Mouse (Mus musculus) liver, embryonic 14.5 days (tissue): Measurements from ENCODE around the gene Gm42957. TPM values are rescaled to one million over a fixed set of nuclear protein-coding genes. Genes with fewer than 3 reads are reported as not detected.

Source experiments
- ATAC-seq: fragments of 200-750 bp; cut with Nextera tagmentation; 2 replicates; pipeline ENCODE4 v1.8.0; 2017; ENCODE audit warnings: moderate number of reproducible peaks, mild to moderate bottlenecking, moderate library complexity; ENCODE audit not compliant: insufficient read depth
- DNase-seq, 3 experiments: peaks; one replicate each; pipeline ENCODE4 v3.0.0-alpha.2; 2012 to 2013; ENCODE audit warnings: low read depth in 3 of 3, low spot score in 3 of 3
- H3K27ac ChIP-seq: fragments of 300-500 bp; sonication (generic); 2 replicates; pipeline ENCODE4 v1.5.1; 2014; ENCODE audit warnings: moderate library complexity, mild to moderate bottlenecking, control low read depth, inconsistent platforms
- H3K27me3 ChIP-seq: fragments of 300-500 bp; sonication (generic); 2 replicates; pipeline ENCODE4 v1.6.1; 2014; ENCODE audit warnings: mild to moderate bottlenecking, low read length, moderate library complexity; ENCODE audit not compliant: control insufficient read depth, insufficient read depth
- H3K36me3 ChIP-seq: fragments of 300-500 bp; sonication (generic); replicated peaks from 2 replicates; pipeline ENCODE4 v1.6.1; 2014; ENCODE audit warnings: low read depth; ENCODE audit not compliant: control insufficient read depth, insufficient read depth
- H3K4me1 ChIP-seq, 2 experiments: fragments of 200-500 bp in 1 of 2; fragments of 300-500 bp in 1 of 2; sonication (generic) in 1 of 2; replicated peaks; 2 replicates each; pipeline ENCODE4 v1.6.1; 2012 to 2014; ENCODE audit warnings: antibody characterized with exemption in 1 of 2, inconsistent platforms in 1 of 2, low read length in 1 of 2; ENCODE audit not compliant: control insufficient read depth in 2 of 2, insufficient read depth in 2 of 2
- H3K4me2 ChIP-seq: fragments of 300-500 bp; sonication (generic); 2 replicates; pipeline ENCODE4 v1.6.1; 2014; ENCODE audit warnings: low read depth, mild to moderate bottlenecking, control low read depth, moderate library complexity
- H3K4me3 ChIP-seq, 2 experiments: fragments of 200-500 bp in 1 of 2; fragments of 300-500 bp in 1 of 2; sonication (generic) in 1 of 2; 2 replicates each; pipeline ENCODE4 v1.5.1; 2012 to 2014; ENCODE audit warnings: low read depth in 2 of 2, low read length in 2 of 2, mild to moderate bottlenecking in 2 of 2, control low read depth in 1 of 2, inconsistent platforms in 1 of 2, moderate library complexity in 1 of 2; ENCODE audit not compliant: insufficient read depth in 1 of 2
- H3K9ac ChIP-seq: fragments of 300-500 bp; sonication (generic); replicated peaks from 2 replicates; pipeline ENCODE4 v1.6.1; 2014; ENCODE audit warnings: mild to moderate bottlenecking, control low read depth, moderate library complexity
- H3K9me3 ChIP-seq: fragments of 300-500 bp; sonication (generic); 2 replicates; pipeline ENCODE4 v1.6.1; 2016; ENCODE audit warnings: low read length, mixed read lengths; ENCODE audit not compliant: control insufficient read depth
- CTCF ChIP-seq: IDR thresholded peaks from 2 replicates; pipeline ENCODE4 v1.5.1; 2016; ENCODE audit warnings: antibody characterized with exemption, low read depth, control low read depth
- EP300 ChIP-seq: IDR thresholded peaks from 2 replicates; pipeline ENCODE4 v1.6.1; 2016; ENCODE audit warnings: antibody characterized with exemption, low read depth
- WGBS: fragments of 180-500 bp; shearing (Covaris S2); extraction: QIAGEN DNeasy Blood & Tissue Kit; methylation state at CpG from one replicate; pipeline ENCODE4 v1.1.7; 2014; ENCODE audit not compliant: insufficient replicate concordance; 5-methylcytosine and 5-hydroxymethylcytosine counted together
- polyA plus RNA-seq, 2 experiments: library from polyadenylated mRNA; depleted of rRNA in 1 of 2; stranded (reverse) in 1 of 2; unstranded in 1 of 2; fragments of >200 nt; fragmentation: Nextera tagmentation in 1 of 2; extraction: Ambion mirVana in 1 of 2; gene quantifications; 2 replicates each; pipeline versions ENCODE4 v1.2.1 to v1.2.3; 2012 to 2014

Gene Gm42957
- polyA plus RNA-seq, 2 experiments: 0.02 TPM; not detected in 1

DNA sequence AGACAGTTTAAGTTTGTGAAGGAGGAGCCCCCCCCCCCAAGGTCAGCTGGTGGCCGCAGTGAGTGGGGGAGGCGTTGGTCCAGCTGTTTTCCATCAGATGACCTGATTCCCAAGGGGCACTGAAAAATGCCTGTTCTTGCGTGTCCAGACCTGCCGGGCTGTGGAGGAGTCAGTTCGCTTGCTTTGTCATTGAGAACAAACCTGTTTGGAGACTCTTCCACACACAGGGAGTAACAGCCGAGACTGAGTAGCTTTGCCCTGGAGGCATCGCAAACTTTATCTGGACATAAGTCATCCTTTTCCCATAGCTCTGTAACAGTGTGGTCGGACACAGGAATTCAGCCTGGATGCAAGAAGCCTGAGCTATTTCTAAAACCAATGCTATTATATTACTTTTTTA, 39.2 kb downstream of the Gm42957 start:
- TF ChIP-seq EP300: no peak
- no peak for TF ChIP-seq CTCF
- no peaks in the 10 kb centered on the region for H3K9me3 ChIP-seq
- ATAC-seq: no peak
- peaks cover 3% of the 10 kb centered on the region for H3K27me3 ChIP-seq
- H3K27ac ChIP-seq: no peak overlapping the region
- 70% methylated on average over 8 of the region's 8 CpGs for WGBS
- H3K36me3 ChIP-seq: no peaks in the 10 kb centered on the region
- no peak overlapping the region for H3K9ac ChIP-seq
- H3K4me2 ChIP-seq: no peak overlapping the region
- H3K4me1 ChIP-seq: peaks cover 0 to 11% of the 10 kb centered on the region in 2 experiments
- DNase-seq: no peak
- H3K4me3 ChIP-seq: no peak overlapping the region

DNA sequence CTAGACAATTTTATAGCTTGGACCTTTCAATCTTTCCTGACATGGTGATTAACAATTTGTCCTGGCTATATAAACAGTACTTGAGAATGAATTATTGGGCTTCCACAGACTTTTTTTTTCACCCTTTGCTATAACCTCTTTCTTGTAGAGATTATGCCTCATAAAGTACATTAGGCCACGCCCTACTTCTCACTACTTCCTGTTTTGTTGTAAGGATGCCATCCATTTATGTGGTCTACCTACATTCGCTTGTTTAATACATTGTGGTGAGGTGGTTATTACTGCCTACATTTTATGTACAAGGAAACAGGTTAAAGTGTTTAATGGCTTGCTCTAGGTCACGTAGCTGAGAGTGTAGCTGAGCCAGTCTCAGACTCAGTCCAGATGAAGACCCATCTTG, 39.9 kb downstream of the Gm42957 start:
- ATAC-seq: no peak
- no peaks in the 10 kb centered on the region for H3K9me3 ChIP-seq
- H3K4me2 ChIP-seq: no peak overlapping the region
- peaks cover 3% of the 10 kb centered on the region for H3K27me3 ChIP-seq
- 50% methylated on average over 3 of the region's 3 CpGs for WGBS
- H3K27ac ChIP-seq: no peak overlapping the region
- DNase-seq: no peak
- H3K4me3 ChIP-seq: no peak overlapping the region
- peaks cover 0 to 11% of the 10 kb centered on the region in 2 experiments for H3K4me1 ChIP-seq
- TF ChIP-seq EP300: no peak
- TF ChIP-seq CTCF: no peak
- H3K9ac ChIP-seq: no peak overlapping the region
- no peaks in the 10 kb centered on the region for H3K36me3 ChIP-seq

DNA sequence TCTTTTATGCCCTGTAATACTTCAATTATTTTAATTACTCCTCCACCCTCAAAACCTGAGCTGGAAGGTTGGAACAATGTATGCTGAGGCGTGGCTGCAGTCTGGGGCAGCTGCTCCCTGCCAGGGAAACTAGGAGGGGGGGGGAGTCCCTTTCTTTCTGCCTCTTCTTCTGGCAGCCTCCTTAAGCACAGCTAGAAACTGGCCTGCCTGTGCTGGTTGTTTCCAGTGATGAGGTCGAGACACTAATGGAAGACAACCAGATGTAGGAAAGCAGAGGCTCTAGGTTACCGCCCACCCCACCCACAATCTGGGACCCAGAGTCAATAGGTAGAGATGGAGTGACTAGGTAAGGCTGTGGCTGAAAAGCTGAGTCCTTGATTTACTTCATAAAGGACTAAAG, 40.4 kb downstream of the Gm42957 start:
- no peak for ATAC-seq
- H3K27ac ChIP-seq: no peak overlapping the region
- TF ChIP-seq CTCF (no peak), EP300 (no peak)

DNA sequence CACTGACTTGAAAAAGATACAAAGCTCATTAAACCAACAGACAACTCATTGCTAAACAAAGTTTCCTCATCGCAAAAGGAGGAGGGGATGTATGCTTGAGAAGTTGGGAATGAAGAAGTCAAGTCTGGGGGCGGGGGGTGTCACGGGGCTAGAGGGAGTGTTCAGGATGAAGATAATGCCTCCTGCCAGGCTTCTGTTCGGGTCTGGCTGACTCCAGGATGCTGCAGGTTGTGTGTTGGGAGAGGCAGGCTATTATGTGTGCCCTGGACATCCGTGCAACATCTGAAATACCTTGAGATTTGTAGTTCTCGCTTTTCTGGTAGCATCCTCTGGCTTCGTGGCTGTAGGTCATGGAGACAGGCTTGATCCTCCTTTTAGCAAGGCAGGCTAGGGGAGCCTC, 43.2 kb downstream of the Gm42957 start:
- TF ChIP-seq EP300: no peak
- TF ChIP-seq CTCF: no peak
- H3K4me1 ChIP-seq: peaks cover 0 to 6% of the 10 kb centered on the region in 2 experiments; a peak in 3 of 4 replicates
- no peak overlapping the region for H3K4me2 ChIP-seq
- H3K9me3 ChIP-seq: no peaks in the 10 kb centered on the region
- DNase-seq (no peak), ATAC-seq (no peak)
- WGBS: 58% methylated on average over 7 of the region's 7 CpGs
- H3K27ac ChIP-seq: no peak overlapping the region
- H3K36me3 ChIP-seq: no peaks in the 10 kb centered on the region
- no peak overlapping the region for H3K4me3 ChIP-seq
- H3K27me3 ChIP-seq: peaks cover 1% of the 10 kb centered on the region
- no peak overlapping the region for H3K9ac ChIP-seq

More for the DNA sequence above, 40.4 kb downstream of the Gm42957 start:
- H3K4me3 ChIP-seq: no peak overlapping the region
- H3K9me3 ChIP-seq: no peaks in the 10 kb centered on the region
- no peak overlapping the region for H3K4me2 ChIP-seq
- no peak for DNase-seq
- peaks cover 3% of the 10 kb centered on the region for H3K27me3 ChIP-seq
- peaks cover 0 to 8% of the 10 kb centered on the region in 2 experiments; a peak in 3 of 4 replicates for H3K4me1 ChIP-seq
- 58% methylated on average over 3 of the region's 3 CpGs for WGBS
- no peaks in the 10 kb centered on the region for H3K36me3 ChIP-seq
- no peak overlapping the region for H3K9ac ChIP-seq

DNA sequence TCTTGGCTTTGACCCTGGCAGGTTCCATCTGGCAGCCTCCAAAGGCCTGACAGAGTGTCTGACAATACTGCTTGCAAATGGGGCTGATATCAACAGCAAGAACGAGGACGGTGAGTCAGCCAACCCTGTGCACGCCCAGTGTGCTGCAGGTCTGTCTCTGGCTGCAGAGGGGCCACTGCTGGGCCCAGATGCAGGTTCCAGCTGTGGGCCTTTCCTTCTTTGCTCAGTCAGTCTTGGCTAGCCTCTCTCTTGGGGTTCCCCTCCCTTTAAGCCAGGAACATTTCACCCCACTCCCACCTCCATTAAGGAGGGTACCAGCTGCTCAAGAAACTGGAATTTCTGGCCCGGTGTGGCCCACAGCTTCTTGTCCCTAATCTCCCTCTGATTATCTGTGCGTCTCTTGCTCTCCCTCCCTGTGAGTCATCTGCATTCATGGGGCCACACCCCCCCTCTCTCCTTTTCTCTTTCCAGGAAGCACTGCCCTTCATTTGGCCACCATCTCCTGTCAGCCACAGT, 43.9 kb downstream of the Gm42957 start:
- no peaks in the 10 kb centered on the region for H3K9me3 ChIP-seq
- H3K27me3 ChIP-seq: peaks cover 6% of the 10 kb centered on the region
- 9% methylated on average over 5 of the region's 5 CpGs for WGBS
- no peak overlapping the region for H3K4me3 ChIP-seq
- peaks cover 0 to 6% of the 10 kb centered on the region in 2 experiments; a peak in 3 of 4 replicates for H3K4me1 ChIP-seq
- H3K9ac ChIP-seq: no peak overlapping the region
- no peak for DNase-seq
- no peaks in the 10 kb centered on the region for H3K36me3 ChIP-seq
- no peak overlapping the region for H3K27ac ChIP-seq
- H3K4me2 ChIP-seq: no peak overlapping the region
- TF ChIP-seq EP300 (no peak), CTCF (no peak)
- ATAC-seq: peak; percentile 50; the same call in 1 of the 2 replicates
